Mouse (Mus musculus) layer of hippocampus, adult 18-20 months (tissue): Measurements from ENCODE around the gene Smc4. TPM values are rescaled to one million over a fixed set of nuclear protein-coding genes. Genes with fewer than 3 reads are reported as not detected.
"Not testable (repeated sequence)": the region's sequence is repeated elsewhere in the genome, so short reads cannot be mapped to it uniquely, and the experiment has no call there.

Source experiments
- DNase-seq, 2 experiments: peaks; one replicate each; pipeline ENCODE4 v3.0.0; 2022; ENCODE audit warnings: low spot score in 2 of 2
- total RNA-seq, 2 experiments: library from RNA; stranded (reverse); gene quantifications; 2 replicates each; pipeline ENCODE4 v1.2.3; 2021

Smc4 gene
- total RNA-seq, 2 experiments from 2014 or later: 5.8 to 6.8 TPM

DNA sequence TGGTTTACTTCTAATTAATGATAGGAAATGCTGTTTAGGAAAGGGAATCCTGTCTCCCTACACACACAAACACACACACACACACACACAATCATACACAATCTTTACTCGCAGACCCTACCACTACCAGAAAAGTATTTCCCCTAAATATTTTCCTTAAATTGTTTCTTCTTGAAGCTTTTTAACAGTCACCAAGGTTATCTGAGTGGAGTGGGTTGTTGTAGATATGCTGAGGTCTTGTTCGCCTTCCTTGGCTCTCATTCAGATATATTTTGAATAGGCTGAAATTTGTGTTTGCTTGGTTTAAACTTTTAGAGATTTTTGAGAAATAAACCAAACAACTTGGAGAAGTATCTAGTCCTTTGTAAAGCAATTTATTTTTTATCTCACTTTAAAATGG is 4.3 kb downstream of the Smc4 start:
- no peak for DNase-seq

DNA sequence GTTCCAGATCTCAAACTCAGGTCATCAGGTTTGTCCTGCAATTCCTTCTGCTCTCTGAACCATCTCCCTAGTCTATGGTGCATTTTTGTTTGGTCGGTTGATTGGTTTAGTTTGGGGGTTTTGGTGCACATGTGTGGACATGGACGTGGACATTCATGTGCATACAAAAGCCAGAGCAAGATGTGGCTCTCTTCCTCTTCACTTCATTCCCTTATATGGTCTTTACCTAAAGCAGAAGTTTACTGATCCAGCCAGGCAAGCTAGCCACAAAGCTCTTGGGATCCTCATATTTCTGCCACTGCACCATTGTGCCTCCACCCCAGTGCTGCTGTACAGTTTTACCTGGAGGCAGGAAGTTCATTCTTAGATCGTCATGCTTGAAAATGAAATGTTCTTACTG is 12.6 kb downstream of the Smc4 start:
- no peak for DNase-seq

DNA sequence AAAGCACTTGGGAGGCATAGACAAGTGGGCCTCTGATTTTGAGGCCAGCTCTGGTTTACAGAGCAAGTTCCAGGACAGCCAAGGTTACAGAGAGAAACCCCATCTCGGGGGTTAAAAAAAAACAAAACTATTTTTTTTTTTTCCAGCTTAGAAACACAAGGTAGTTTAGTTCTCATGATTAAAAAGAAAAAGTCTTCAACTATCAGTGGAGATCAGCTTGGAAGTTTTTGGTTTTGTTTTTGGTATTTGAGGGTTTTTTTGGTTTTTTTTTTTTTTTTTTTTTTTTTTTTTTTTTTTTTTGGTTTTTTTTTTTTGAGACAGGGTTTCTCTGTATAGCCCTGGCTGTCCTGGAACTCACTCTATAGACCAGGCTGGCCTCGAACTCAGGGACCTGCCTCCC is 14.1 kb downstream of the Smc4 start:
- DNase-seq: not testable (repeated sequence)

DNA sequence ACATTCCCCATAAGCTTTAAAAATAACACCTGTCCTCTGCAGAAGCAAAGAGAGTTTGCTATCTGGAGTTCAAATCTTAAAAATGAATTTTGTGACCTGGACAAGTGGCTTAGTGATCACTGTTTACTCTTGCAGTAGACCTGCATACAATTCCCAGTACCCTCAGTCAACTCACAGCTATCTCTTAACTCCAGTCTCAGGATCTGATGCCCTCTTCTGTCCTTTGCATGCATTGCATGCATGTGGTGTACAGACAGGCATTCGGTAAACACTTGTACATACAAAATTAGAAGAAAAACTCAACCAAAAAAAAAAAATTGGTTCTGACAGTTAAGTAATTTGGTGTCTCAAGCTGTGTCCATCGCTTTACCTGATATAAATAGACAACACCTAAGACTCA is 15.7 kb downstream of the Smc4 start:
- DNase-seq: no peak

DNA sequence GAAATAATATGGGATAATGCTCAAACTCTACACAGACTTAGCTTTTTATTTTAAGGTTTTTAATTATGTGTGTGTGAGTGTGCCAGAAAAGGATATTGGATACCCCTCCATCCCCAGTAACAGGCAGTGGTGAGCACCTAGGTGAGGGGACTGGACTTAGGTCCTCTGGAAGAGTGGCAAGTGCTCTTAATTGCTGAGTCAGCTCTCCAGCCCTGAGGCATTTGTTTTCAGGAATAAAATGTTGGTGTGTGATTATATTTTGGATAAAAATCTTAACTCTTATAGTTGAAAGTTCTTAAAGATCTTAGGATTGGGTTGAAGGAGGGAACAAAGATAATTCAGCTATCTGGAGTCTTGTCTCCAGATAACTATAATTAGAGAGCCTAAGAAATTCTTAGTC is 16.2 kb downstream of the Smc4 start:
- DNase-seq: no peak

DNA sequence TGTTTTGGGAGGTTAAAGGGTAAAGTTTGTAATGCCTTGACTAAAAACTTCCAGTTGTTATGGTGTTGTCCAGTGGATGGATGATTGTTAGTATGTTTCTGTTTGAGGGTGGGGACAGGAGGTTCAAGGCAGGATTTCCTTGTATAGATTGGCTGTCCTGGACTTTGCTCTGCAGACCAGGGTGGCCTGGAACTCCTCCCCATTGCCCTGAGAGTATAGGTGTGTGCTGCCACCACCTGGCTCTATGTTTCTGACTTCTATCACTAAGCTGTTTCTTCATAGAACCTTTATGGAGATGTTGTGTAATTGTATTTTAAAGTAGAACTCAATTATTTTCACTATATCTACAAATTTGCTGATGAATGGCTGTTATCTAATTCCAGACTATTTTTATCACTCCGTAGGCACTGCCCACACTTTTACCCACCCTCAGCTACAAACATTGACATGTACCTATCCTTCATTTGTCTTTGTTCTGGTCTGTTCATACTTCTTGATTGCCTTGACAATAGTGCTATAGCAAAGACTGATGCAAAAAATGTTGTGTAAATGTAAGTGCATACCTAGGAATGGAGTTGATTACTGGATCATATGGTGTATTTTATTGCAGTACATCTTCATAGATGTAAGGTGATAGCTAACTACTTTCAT is 21.7 kb downstream of the Smc4 start:
- no peak for DNase-seq

DNA sequence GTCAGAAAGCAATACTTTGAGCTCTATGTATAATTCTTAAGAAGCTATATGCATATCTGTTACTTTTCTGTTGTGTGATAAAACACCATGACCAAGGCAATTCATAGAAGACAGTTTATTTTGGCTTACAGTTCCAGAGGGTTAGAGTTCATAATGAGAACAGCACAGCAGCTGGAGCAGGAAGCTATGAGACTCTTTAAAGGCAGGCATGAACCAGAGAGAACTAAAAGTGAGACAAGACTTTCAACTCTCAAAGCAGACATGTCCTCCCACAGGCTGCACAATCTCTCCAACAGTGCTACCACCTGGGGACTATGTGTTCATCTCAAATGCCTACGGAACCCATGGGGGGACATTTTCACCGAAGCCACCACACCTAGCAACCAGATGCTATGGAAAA is 35.6 kb downstream of the Smc4 start:
- DNase-seq: no peak

DNA sequence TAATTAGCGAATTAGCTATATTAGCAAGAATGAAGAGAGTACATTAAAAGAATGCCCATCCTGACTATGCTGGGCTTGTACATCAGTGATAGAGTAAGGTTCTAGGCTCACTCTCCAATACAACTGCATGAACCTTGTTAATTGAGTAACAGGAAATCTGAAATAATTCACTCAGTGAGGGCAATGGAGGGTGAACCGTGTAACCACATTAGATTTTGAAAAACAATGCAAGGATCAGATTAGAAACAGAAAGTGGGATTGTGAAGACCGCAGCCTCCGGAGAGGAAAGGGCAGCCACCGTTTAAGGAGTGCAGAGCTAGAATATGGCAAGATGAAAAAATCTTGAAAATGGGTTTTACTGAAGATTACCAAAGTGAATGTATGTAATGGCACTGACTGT is 36.8 kb downstream of the Smc4 start:
- no peak for DNase-seq

DNA sequence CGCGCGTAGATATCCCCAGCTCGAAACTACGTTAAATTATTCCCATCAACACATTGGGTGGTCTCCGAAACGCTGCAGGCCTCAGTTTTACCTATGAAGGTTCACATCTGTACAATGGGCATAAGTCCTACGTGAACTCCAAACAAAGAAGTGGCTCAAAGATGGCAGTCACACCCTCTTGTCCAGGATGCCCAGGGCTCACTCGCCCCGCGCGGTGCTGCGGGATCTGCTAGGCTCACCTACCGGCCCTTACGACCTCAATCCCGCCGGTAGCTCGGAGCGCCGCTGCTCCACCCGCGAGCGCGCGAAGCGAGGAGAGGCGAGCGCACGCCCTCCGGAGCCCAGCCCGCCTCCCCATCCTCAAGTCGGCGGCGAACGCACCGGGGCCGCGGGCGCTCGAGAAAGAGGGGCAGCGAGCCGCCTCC is 39.6 kb downstream of the Smc4 start:
- no peak for DNase-seq

DNA sequence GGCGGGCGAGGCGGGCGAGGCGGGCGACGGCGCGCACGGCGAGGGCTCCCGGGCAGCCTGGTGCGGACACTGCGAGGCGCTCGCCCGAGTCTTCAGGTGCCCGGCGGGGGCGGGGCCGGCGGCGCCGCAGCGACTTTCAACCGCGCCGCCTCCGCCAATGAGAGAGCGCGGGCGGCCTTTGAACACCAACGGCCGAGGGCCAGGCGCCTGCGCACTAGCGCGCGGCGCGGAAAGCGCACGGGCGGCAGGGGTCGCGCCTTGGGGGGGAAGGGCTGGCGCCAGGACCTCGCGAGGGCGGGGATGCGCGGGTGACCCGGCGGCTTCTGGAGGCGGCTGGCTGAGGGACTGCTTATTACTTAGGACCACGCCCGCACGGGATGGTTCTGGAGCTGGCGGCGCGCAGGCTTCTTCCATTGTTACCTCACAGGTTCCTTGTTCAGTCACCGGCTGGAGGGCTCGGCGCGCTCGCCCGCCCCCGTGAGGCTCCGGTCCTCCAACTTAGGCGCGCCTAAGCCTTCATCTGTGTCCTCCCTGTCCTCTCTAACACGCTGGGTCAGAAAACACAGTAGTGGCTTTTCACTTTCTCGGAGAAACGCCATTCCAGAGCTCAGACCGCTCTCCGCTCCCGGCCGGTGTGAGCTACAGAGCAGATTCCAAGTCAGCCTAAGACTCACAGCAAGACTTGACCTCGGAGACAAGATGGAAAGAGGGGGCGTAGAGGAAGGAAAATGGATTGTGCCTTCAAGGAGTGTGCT is 40.3 kb downstream of the Smc4 start, which contains the start of gene Trim59:
Trim59 (minus strand) TSS at position 111 of the 755 bp plus-strand sequence.
- peak; percentile 81 to 89 for DNase-seq

DNA sequence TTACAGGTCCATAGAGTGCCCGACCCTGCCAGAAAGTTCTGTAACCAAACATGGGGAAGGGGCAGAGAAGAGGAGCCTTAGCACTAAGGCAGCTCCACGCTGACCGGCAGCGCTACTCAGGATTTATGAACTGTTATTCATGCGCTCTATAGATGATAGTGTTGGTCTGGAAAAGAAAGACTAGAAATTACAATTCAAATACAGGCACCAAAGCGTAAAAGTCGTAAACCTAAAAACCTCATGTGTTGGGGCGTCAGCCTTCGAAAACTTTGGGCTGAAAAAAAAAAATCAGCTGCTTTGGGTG is 40.8 kb downstream of the Smc4 start:
- DNase-seq: no peak

DNA sequence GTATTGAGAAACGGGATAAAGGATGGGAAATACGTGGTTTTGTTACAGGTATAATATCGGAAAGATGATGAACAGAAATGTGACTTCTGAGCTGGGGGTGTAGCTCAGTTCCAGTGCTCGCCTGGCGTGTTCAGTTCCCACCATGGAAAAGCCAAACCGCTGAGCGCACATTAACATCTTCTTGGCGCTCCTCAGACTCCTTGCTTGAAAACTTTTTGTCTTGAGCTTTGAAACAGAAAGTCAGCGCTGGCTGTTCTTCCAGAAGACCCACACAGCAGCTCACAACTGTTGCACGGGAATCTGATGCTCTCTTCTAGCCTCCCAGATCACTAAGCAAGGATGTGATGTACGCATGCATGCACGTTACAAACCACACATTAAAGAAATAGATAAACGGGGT is 41.2 kb downstream of the Smc4 start:
- no peak for DNase-seq

DNA sequence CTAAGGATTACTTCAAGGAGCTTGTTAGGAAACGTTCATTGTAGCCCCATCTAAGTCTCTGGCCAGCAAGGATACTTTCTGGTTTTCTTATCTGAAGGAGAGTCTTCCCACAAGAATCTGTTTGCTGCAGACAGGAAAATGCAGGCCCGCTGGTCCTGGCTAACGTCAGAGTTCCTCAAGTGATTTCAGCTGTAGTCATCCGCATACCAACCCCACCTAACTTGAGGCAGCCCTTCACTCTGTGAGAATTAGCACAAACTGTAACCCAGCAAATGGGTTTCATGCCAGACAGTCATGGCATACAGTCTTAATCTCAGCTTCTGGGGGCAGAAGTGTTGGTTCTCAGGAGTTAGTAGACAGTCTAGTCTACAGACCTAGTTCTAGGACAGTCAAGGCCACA is 42.0 kb downstream of the Smc4 start:
- no peak for DNase-seq

DNA sequence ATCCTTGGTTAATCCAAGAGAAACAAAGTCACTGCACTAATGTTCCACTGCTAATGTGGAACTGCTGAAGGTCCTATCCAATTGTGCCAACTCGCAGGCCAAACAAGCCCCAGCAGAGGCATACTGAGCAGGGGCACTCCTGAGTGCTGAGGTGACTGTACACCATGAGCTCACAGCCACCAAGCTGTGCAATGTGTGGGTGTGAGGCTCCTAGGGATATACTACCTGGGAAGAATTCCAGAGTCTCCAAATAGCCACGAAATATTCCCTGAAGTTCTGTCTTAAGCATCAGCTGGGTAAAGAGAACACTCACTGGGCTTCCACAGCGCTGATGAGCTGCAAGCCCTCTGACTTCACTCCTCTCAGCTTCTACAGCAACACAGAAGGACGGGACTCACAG is 43.1 kb downstream of the Smc4 start:
- DNase-seq: no peak

DNA sequence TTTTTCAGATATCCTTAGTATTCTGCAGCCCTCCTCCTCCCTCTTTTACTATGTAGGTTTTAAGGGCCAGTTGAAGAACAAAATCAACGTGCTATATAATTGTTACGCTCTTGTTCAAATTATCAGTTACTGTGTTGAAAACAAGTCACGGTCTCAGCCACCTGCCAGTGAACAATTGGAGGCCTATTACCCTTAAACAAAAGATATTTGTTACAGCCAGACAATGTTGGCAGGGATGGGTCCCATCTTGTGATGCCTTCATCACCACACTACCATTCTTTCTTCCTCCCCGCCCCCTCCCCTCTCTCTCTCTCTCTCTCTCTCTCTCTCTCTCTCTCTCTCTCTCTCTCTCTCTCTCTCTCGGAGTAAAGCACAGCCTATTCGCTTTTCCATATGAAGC is 44.5 kb downstream of the Smc4 start:
- peak in 1 of 2 experiments; percentile 54 for DNase-seq

DNA sequence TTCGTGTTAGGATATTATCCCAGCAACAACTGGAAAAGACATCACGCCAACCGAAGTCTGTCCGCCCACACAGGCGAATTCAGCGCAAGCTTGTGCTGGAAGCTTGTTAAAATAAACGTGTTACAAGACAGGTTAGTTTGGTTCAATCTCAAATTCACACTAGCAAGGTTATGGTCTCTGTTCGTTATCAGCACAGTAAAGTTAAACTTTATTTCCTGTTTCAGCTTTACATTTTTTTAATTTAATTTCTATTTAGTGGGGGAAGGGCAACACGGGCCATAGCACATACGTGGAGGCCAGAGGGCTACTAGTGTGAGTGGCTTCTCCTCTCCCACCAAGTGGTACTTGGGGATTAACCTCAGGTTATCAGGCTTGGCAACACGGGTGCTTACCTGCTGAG is 47.4 kb downstream of the Smc4 start:
- no peak for DNase-seq

DNA sequence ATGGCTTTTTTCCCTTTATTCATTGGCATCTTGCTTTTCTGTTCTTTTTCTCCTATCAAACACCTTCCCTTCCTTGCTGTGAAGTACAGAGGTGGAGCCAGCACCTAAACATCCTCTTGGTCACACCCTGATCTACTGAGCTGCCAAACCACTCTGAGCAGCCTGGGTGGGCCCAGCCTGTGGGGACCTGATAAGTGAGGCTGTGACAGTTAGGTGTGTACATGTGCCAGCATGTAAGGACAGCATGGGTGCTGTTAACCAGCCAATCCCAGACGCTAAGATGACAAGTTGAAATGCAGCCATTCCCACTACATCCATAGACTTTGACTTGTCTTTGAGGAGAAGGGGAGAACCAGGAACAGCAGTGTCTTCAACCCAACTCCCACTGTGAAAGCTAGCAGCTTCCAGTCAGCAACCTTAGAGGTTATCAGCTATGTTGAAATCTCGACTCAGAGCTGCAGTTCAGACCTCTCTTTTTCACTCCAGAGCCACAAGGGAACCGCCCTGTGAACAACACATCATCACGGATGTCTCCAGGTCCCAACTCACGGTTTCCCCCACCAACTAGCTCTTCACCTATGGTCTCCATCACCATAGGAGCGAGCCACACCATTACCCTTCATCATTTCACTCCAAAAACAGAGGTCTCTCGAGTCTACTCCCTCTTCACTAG is 50.4 kb downstream of the Smc4 start:
- DNase-seq: no peak

DNA sequence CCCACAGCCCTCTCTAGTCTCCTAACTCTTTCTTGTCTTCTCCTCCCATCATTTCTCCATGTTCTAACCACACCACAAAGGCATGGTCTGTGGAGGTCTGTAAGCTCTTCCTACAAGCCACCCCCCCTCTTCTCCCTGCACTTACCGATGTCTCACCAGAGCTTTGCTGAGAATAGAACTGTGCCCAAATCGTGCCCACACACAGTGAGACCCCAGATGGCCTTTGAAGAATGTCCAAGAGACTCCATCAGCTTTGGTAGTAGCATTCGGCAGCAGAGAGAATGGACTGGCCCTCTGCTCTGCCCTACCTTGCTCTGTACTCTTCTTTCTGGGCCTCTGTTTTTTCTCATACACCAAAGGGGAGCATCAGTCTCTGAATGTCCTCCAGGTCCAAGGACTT is 51.3 kb downstream of the Smc4 start:
- DNase-seq: no peak

DNA sequence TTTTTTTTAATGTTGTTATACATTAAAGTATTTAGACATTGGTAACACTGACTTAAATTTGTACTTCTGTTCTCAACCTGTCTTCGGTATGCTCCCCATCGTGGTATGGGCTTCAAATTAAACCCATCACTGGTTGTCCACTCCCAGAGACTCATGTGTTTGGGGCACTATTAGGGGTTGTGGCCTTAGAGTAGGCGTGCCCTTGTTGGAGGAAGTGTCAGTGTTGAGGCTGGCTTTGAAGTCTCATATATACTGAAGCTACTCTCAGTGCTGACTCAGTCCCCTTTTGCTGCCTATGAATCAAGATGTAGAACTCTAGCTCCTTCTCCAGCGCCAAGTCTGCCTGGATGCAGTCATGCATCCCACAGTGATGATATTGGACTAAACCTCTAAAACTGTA is 56.1 kb downstream of the Smc4 start:
- no peak for DNase-seq

DNA sequence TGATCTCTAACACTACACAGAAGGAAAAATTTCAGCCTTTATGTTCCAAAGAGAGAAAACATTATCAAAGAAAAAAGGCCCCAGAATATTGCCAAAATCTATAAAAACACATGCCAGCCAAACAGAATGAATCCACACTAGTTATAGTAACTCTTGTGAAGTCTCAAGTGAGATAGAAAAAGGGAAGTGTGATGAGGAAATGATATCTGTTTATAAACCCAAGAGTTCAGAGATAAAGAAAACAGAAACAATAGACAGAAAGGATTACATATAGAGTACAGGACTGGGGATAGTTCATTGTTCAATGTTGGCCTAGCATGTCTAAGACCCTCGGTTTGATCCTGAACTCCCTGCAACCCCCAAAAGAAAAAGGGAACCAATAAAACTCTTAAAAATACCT is 58.2 kb downstream of the Smc4 start:
- DNase-seq: no peak

DNA sequence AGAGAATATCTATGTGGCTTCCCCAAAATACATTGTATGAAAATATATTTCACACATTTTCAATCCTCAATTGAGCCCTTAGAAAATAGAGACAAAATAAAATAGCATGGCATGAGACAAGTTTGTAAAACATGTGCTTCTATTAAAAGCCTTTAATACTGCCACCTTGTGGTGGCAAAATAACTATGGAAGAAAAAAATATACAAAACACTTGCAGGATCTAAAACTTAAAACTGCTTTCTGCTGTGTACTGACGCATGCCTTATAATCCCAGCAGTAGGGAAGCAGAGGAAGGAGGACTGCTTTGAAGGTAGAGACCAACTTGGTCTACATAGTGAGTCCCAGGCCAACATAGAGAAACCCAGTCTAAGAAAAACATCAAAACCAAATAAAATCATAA is 59.5 kb downstream of the Smc4 start:
- no peak for DNase-seq
